Mouse (Mus musculus) frontal cortex, postnatal 14 days (tissue): ENCODE measurements around the gene Nxf1.
A peak's percentile ranks its signal among the peaks of the same experiment; 100 is the strongest.

ENCODE experiments used
- DNase-seq, 2 experiments: peaks; one replicate each; pipeline ENCODE4 v3.0.0; 2022; ENCODE audit warnings: low spot score in 2 of 2

The Nxf1 gene

GRCm38 (mm10) chr19:8818801-8819595, 62.1 kb downstream of the Nxf1 start, which contains the start of gene Ttc9c:
Gene Ttc9c (minus strand): TSS chr19:8819333.
- peak; percentile 97 to 98 for DNase-seq

GRCm38 (mm10) chr19:8819596-8820423, 62.9 kb downstream of the Nxf1 start, which contains the start of gene Hnrnpul2:
Gene Hnrnpul2 (plus strand): TSS chr19:8820010.
- peak; percentile 97 to 98 for DNase-seq
